10 mouse cellular contexts compared by ENCODE assay signal in genomic region chrX:102660712-102661111, GRCm38 (mm10). TPM values are rescaled to one million over a fixed set of nuclear protein-coding genes. Genes with fewer than 3 reads are reported as not detected.
A peak's percentile ranks its signal among the peaks of the same experiment; 100 is the strongest.
DNase-seq lines count a peak whose midpoint lies in the region; ATAC-seq lines count a peak whose summit lies in the region.
"Had no signal": no experiment of that assay in that cellular context is flagged by ENCODE, and none has a peak within 500 bp of the region (broad histone marks: within the 10 kb centered on the region; RNA-seq: fewer than 3 reads in every experiment).

No protein-coding gene starts in this region.

- no peak for ATAC-seq in hindbrain, embryonic 11.5 days (ENCODE audit: low FRiP score)
- no peak for ATAC-seq in hindbrain, embryonic 16.5 days
- ATAC-seq in granulocyte monocyte progenitor cell, adult 5-6 weeks (replicated peaks; ENCODE audit: poor library complexity, severe bottlenecking) = 0 out of 2 replicates have a peak, but pooled peaks have one; percentile 37
- no peak for ATAC-seq in forebrain, embryonic 11.5 days (replicated peaks; ENCODE audit: low FRiP score)

- no peak overlapping the region for H3K4me2 ChIP-seq in hindbrain, embryonic 11.5 days (replicated peaks; ENCODE audit: low read depth, low read length)
- H3K4me2 ChIP-seq in hindbrain, embryonic 16.5 days (ENCODE audit: low read length) = no peak overlapping the region
- no peak overlapping the region for H3K4me2 ChIP-seq in forebrain, embryonic 11.5 days (ENCODE audit: low read depth, low read length, severe bottlenecking)
- H3K4me2 ChIP-seq: liver, embryonic 13.5 days had no signal

- no peaks in the 10 kb centered on the region for H3K4me1 ChIP-seq in hindbrain, embryonic 11.5 days (replicated peaks; ENCODE audit: control insufficient read depth, insufficient read depth, low read length)
- H3K4me1 ChIP-seq in hindbrain, embryonic 16.5 days (ENCODE audit: control insufficient read depth, insufficient read depth, low read depth, low read length) = no peaks in the 10 kb centered on the region
- no peaks in the 10 kb centered on the region for H3K4me1 ChIP-seq in forebrain, embryonic 11.5 days (replicated peaks; ENCODE audit: control insufficient read depth, insufficient read depth, low read length)
- H3K4me1 ChIP-seq: liver, embryonic 13.5 days had no signal

- H3K9ac ChIP-seq in hindbrain, embryonic 11.5 days (ENCODE audit: low read depth, low read length) = no peak overlapping the region
- no peak overlapping the region for H3K9ac ChIP-seq in hindbrain, embryonic 16.5 days (ENCODE audit: low read depth, low read length)
- H3K9ac ChIP-seq in forebrain, embryonic 11.5 days (ENCODE audit: low read length) = no peak overlapping the region
- H3K9ac ChIP-seq: liver, embryonic 13.5 days had no signal

- 23% methylated on average over 3 of the region's 3 CpGs for WGBS in hindbrain, embryonic 11.5 days
- WGBS in hindbrain, embryonic 16.5 days = 8% methylated on average over 3 of the region's 3 CpGs
- WGBS in forebrain, embryonic 11.5 days = 18% methylated on average over 3 of the region's 3 CpGs

- no peak overlapping the region for H3K4me3 ChIP-seq in hindbrain, embryonic 11.5 days (ENCODE audit: low read depth, low read length)
- no peak overlapping the region for H3K4me3 ChIP-seq in hindbrain, embryonic 16.5 days (ENCODE audit: low read length)
- H3K4me3 ChIP-seq in forebrain, embryonic 11.5 days (ENCODE audit: low read depth, low read length) = no peak overlapping the region
- H3K4me3 ChIP-seq: liver, embryonic 13.5 days had no signal

- H3K27me3 ChIP-seq in hindbrain, embryonic 11.5 days (ENCODE audit: control insufficient read depth, insufficient read depth, low read length) = no peaks in the 10 kb centered on the region
- H3K27me3 ChIP-seq in hindbrain, embryonic 16.5 days (replicated peaks; ENCODE audit: control insufficient read depth, insufficient read depth, low read length) = no peaks in the 10 kb centered on the region
- no peaks in the 10 kb centered on the region; the same call in 1 of the 2 replicates for H3K27me3 ChIP-seq in forebrain, embryonic 11.5 days (ENCODE audit: control insufficient read depth, insufficient read depth, low read length)
- H3K27me3 ChIP-seq: liver, embryonic 13.5 days had no signal

- no peaks in the 10 kb centered on the region for H3K9me3 ChIP-seq in hindbrain, embryonic 11.5 days (ENCODE audit: control insufficient read depth, low read length)
- H3K9me3 ChIP-seq in hindbrain, embryonic 16.5 days (ENCODE audit: control insufficient read depth, low read length) = no peaks in the 10 kb centered on the region
- H3K9me3 ChIP-seq in forebrain, embryonic 11.5 days (ENCODE audit: control insufficient read depth, low read length) = no peaks in the 10 kb centered on the region
- H3K9me3 ChIP-seq: liver, embryonic 13.5 days had no signal

- no peak overlapping the region for H3K27ac ChIP-seq in hindbrain, embryonic 11.5 days (ENCODE audit: low read depth, low read length)
- H3K27ac ChIP-seq in hindbrain, embryonic 16.5 days (ENCODE audit: low read depth, low read length) = no peak overlapping the region
- no peak overlapping the region for H3K27ac ChIP-seq in forebrain, embryonic 11.5 days (ENCODE audit: low read depth, low read length)
- H3K27ac ChIP-seq: liver, embryonic 13.5 days had no signal

- H3K36me3 ChIP-seq in hindbrain, embryonic 11.5 days (ENCODE audit: control insufficient read depth, insufficient read depth, low read length) = no peaks in the 10 kb centered on the region
- H3K36me3 ChIP-seq in hindbrain, embryonic 16.5 days (ENCODE audit: control insufficient read depth, insufficient read depth, low read length) = no peaks in the 10 kb centered on the region
- no peaks in the 10 kb centered on the region for H3K36me3 ChIP-seq in forebrain, embryonic 11.5 days (ENCODE audit: control insufficient read depth, insufficient read depth, low read length)
- H3K36me3 ChIP-seq: liver, embryonic 13.5 days had no signal

- DNase-seq in hindbrain, embryonic 11.5 days (ENCODE audit: low spot score) = peak; percentile 10
- DNase-seq in thymus, postnatal 4 days = peak; percentile 7
- DNase-seq in thymus, postnatal 10 days (ENCODE audit: low spot score in 2 of 2) = no peak
- DNase-seq in forebrain, embryonic 11.5 days (ENCODE audit: low spot score) = no peak
- DNase-seq in urinary bladder, postnatal 4 days (ENCODE audit: low spot score in 2 of 2) = no peak
- DNase-seq: liver, embryonic 13.5 days had no signal

RNA-seq across cellular contexts. Expression of gene Phka1, which starts 16.7 kb away (rescaled TPM):
- 5.3 and 5.9 TPM in 2 replicates for polyA plus RNA-seq in hindbrain, embryonic 11.5 days (2014; fragmentation: Nextera tagmentation; extraction: Ambion mirVana)
- polyA plus RNA-seq in hindbrain, embryonic 16.5 days (2015; fragmentation: Nextera tagmentation; extraction: Ambion mirVana) = 8.9 and 9.9 TPM in 2 replicates
- total RNA-seq in granulocyte monocyte progenitor cell, adult 5-6 weeks (2014; fragmentation: Nextera tagmentation) = 3.7 and 3.9 TPM in 2 replicates
- total RNA-seq in granulocyte monocyte progenitor cell, adult 5-6 weeks (2017) = 2.6 and 5.7 TPM in 2 replicates
- 7.5 and 8.0 TPM in 2 replicates for polyA plus RNA-seq in forebrain, embryonic 11.5 days (2014; fragmentation: Nextera tagmentation; extraction: Ambion mirVana)

RNA-seq across cellular contexts. Expression of gene Gm3880, which starts 26.1 kb away (rescaled TPM):
- not detected in 2 replicates for polyA plus RNA-seq in hindbrain, embryonic 11.5 days (2014; fragmentation: Nextera tagmentation; extraction: Ambion mirVana)
- not detected in 2 replicates for polyA plus RNA-seq in hindbrain, embryonic 16.5 days (2015; fragmentation: Nextera tagmentation; extraction: Ambion mirVana)
- total RNA-seq in granulocyte monocyte progenitor cell, adult 5-6 weeks (2014; fragmentation: Nextera tagmentation) = not detected in 2 replicates
- not detected in 2 replicates for total RNA-seq in granulocyte monocyte progenitor cell, adult 5-6 weeks (2017)
- not detected in 2 replicates for polyA plus RNA-seq in forebrain, embryonic 11.5 days (2014; fragmentation: Nextera tagmentation; extraction: Ambion mirVana)
- polyA plus RNA-seq: gonadal fat pad, adult 2 months; liver, embryonic 13.5 days; neural tube, embryonic 14.5 days had no signal

RNA-seq across cellular contexts. Expression of gene Gm9112, which starts 46.7 kb away (rescaled TPM):
- polyA plus RNA-seq in hindbrain, embryonic 11.5 days (2014; fragmentation: Nextera tagmentation; extraction: Ambion mirVana) = not detected in 2 replicates
- not detected in 2 replicates for polyA plus RNA-seq in hindbrain, embryonic 16.5 days (2015; fragmentation: Nextera tagmentation; extraction: Ambion mirVana)
- total RNA-seq in granulocyte monocyte progenitor cell, adult 5-6 weeks (2014; fragmentation: Nextera tagmentation) = not detected in 2 replicates
- not detected in 2 replicates for total RNA-seq in granulocyte monocyte progenitor cell, adult 5-6 weeks (2017)
- polyA plus RNA-seq in forebrain, embryonic 11.5 days (2014; fragmentation: Nextera tagmentation; extraction: Ambion mirVana) = not detected in 2 replicates
- polyA plus RNA-seq: gonadal fat pad, adult 2 months; liver, embryonic 13.5 days; neural tube, embryonic 14.5 days had no signal

RNA-seq across cellular contexts. Expression of gene Dmrtc1b, which starts 47.0 kb away (rescaled TPM):
- not detected in 2 replicates for polyA plus RNA-seq in hindbrain, embryonic 11.5 days (2014; fragmentation: Nextera tagmentation; extraction: Ambion mirVana)
- not detected in 2 replicates for polyA plus RNA-seq in hindbrain, embryonic 16.5 days (2015; fragmentation: Nextera tagmentation; extraction: Ambion mirVana)
- total RNA-seq in granulocyte monocyte progenitor cell, adult 5-6 weeks (2014; fragmentation: Nextera tagmentation) = not detected in 2 replicates
- total RNA-seq in granulocyte monocyte progenitor cell, adult 5-6 weeks (2017) = not detected in 2 replicates
- not detected in 2 replicates for polyA plus RNA-seq in forebrain, embryonic 11.5 days (2014; fragmentation: Nextera tagmentation; extraction: Ambion mirVana)
- polyA plus RNA-seq: gonadal fat pad, adult 2 months; liver, embryonic 13.5 days; neural tube, embryonic 14.5 days had no signal

Comparison
In these comparisons a context has a peak if more than half of its experiments do, and no peak if none do; other contexts are left out.
1. DNase-seq: peak in hindbrain, embryonic 11.5 days (single experiment) and thymus, postnatal 4 days (single experiment); none in thymus, postnatal 10 days (0 of 2), forebrain, embryonic 11.5 days (single experiment) and urinary bladder, postnatal 4 days (0 of 2).